Mouse (Mus musculus): ENCODE data around the gene Rab11fip4. TPM values are rescaled to one million over a fixed set of nuclear protein-coding genes. Genes with fewer than 3 reads are reported as not detected.

The Rab11fip4 gene
- polyA plus RNA-seq, 1 experiment from 2014 or later, result 2.4 TPM

- no peak for ATAC-seq (ENCODE audit: borderline replicate concordance, extremely low read depth, low FRiP score, low TSS enrichment)
- 61% methylated on average over 9 of the region's 9 CpGs for WGBS
Measured at GRCm38 (mm10) chr11:79643730-79644129, 52.7 kb downstream of the Rab11fip4 start.

DNA sequence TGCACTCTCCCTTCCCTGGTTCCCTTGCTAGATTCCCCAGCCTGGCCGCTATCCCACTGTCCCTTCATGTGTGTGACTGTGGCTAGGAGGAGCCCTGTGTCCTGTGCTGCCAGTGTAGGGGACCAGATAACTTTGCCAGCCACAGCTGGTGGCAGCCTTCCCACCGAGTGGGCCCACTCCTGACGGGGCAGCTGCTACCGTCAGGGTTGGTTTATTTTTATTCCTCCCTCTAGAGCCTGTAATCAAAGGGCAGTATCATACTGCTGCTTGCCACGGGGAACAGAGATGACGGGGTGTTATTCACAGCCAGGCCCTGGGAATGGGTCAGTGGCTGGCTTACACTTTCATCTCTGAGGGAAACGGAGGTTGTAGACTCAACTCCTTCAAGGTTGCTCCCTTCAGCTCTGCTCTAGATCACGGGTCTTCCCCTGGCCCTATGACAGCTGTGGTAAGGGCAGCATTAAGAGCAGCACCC, 53.7 kb downstream of the Rab11fip4 start:
- Histone ChIP-seq H3K27ac (no peak overlapping the region), H3K4me1 (peaks cover 6% of the 10 kb centered on the region; the same call in 1 of the 2 replicates), H3K27me3 (no peaks in the 10 kb centered on the region), H3K36me3 (no peaks in the 10 kb centered on the region), H3K9me3 (no peaks in the 10 kb centered on the region), H3K4me2 (no peak overlapping the region), H3K9ac (no peak overlapping the region), H3K4me3 (no peak overlapping the region)
- 33% methylated on average over 8 of the region's 8 CpGs for WGBS
- ATAC-seq (ENCODE audit: borderline replicate concordance, extremely low read depth, low FRiP score, low TSS enrichment), result no peak

More at GRCm38 (mm10) chr11:79643730-79644129, 52.7 kb downstream of the Rab11fip4 start:
- Histone ChIP-seq H3K27ac (no peak overlapping the region), H3K36me3 (no peaks in the 10 kb centered on the region), H3K9me3 (no peaks in the 10 kb centered on the region), H3K27me3 (no peaks in the 10 kb centered on the region), H3K4me2 (no peak overlapping the region), H3K4me3 (no peak overlapping the region), H3K9ac (no peak overlapping the region), H3K4me1 (peaks cover 8% of the 10 kb centered on the region; the same call in 1 of the 2 replicates)

DNA sequence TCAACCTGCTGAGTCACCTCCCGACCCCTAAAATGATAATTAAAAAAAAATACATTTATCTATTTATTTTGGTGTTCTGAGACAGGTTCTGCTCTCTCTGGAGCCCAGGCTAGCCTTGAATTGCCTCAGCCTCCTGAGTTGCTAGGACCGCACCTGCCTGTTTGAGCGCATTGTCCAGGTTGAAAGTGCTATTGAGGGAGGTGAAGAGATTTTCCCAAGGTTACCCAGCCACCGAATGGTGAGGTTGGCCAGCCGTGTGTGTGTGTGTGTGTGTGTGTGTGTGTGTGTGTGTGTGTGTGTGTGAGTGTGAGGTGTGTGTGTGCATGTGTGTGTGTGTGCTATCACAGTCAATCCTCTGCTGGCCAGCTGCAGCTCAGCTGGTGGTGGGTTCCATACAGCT, 55.0 kb downstream of the Rab11fip4 start:
- Histone ChIP-seq H3K9me3 (no peaks in the 10 kb centered on the region), H3K27ac (no peak overlapping the region)
- 50% methylated on average over 5 of the region's 5 CpGs for WGBS

DNA sequence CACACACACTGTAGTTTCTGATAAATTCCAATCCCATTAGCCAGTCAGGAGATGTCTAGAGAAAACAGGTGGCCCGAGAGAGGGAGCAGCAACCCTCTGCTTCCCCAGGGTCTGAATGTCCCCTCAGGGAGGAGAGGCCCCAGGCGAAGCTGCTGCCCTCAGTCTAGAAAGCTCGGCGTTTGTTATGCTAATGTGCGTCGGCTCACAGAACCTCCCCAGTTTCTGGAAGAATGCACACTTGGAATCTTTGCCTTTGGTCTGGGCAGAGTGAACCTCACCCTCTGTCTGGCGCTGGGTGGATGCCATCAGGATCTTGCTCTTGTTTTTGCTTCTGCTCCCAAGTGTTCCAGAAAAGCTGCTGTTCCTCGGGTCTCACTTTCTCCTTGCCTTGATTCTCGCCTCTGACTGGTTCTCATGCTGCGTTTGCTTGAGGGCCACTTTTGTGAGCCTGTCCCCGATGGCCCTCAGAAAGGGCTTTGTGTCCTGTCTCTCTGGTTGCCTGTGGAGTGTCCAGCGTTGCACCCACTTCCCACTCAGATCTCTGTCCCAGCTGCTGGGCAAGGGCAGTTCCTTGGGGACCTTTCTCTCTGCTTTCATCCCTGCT, 55.6 kb downstream of the Rab11fip4 start:
- Histone ChIP-seq H3K27me3 (no peaks in the 10 kb centered on the region), H3K4me2 (no peak overlapping the region), H3K27ac (no peak overlapping the region), H3K4me3 (no peak overlapping the region), H3K36me3 (no peaks in the 10 kb centered on the region), H3K9me3 (no peaks in the 10 kb centered on the region), H3K4me1 (0 out of 2 replicates have a peak, but pooled peaks cover 9% of the 10 kb centered on the region), H3K9ac (no peak overlapping the region)
- 20% methylated on average over 12 of the region's 12 CpGs for WGBS
- no peak for ATAC-seq (ENCODE audit: borderline replicate concordance, extremely low read depth, low FRiP score, low TSS enrichment)

More for the DNA sequence above, 55.0 kb downstream of the Rab11fip4 start:
- Histone ChIP-seq H3K9ac (no peak overlapping the region), H3K4me1 (0 out of 2 replicates have a peak, but pooled peaks cover 9% of the 10 kb centered on the region), H3K27me3 (no peaks in the 10 kb centered on the region), H3K4me3 (no peak overlapping the region), H3K36me3 (no peaks in the 10 kb centered on the region), H3K4me2 (no peak overlapping the region)
- no peak for ATAC-seq (ENCODE audit: borderline replicate concordance, extremely low read depth, low FRiP score, low TSS enrichment)

DNA sequence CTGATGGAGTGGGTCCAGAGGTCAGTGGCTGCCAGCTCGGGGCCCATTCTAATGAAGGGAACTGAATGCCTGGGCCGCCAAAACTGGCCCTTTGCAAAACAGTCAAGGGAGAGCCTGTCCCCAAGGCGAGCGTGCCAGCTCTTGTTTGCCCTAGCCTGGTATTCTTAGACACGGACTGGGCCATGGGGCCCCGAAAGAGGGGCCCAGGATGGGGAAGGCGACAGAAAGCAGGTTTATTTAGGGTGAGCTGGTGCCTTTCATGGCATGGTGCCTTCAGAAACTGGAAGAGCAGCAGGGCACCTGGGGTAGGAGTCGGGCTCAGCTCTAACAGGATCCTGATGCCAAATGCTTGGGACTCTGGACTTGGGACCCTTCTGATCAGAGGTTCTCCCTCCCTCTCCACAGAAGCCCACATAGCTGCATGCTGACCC, 56.1 kb downstream of the Rab11fip4 start:
- H3K27ac ChIP-seq, result no peak overlapping the region
- 0 out of 2 replicates have a peak, but pooled peaks cover 9% of the 10 kb centered on the region for H3K4me1 ChIP-seq
- H3K9me3 ChIP-seq, result no peaks in the 10 kb centered on the region
- no peak overlapping the region for H3K4me3 ChIP-seq
- 55% methylated on average over 8 of the region's 8 CpGs for WGBS
- ATAC-seq (ENCODE audit: borderline replicate concordance, extremely low read depth, low FRiP score, low TSS enrichment), result no peak
- H3K27me3 ChIP-seq, result no peaks in the 10 kb centered on the region
- no peak overlapping the region for H3K4me2 ChIP-seq
- no peak overlapping the region for H3K9ac ChIP-seq
- no peaks in the 10 kb centered on the region for H3K36me3 ChIP-seq

GRCm38 (mm10) chr11:79650359-79650835, 59.4 kb downstream of the Rab11fip4 start:
- Histone ChIP-seq H3K9me3 (no peaks in the 10 kb centered on the region), H3K4me2 (no peak overlapping the region), H3K4me3 (no peak overlapping the region), H3K27ac (peak overlapping the region; percentile 65), H3K9ac (no peak overlapping the region), H3K36me3 (no peaks in the 10 kb centered on the region), H3K27me3 (no peaks in the 10 kb centered on the region), H3K4me1 (0 out of 2 replicates have a peak, but pooled peaks cover 9% of the 10 kb centered on the region)
- 41% methylated on average over 5 of the region's 5 CpGs for WGBS
- peak; percentile 24; the same call in 1 of the 2 replicates for ATAC-seq (ENCODE audit: borderline replicate concordance, extremely low read depth, low FRiP score, low TSS enrichment)

- Histone ChIP-seq H3K9ac (no peak overlapping the region), H3K4me1 (0 out of 2 replicates have a peak, but pooled peaks cover 5% of the 10 kb centered on the region), H3K4me3 (no peak overlapping the region), H3K36me3 (no peaks in the 10 kb centered on the region), H3K9me3 (no peaks in the 10 kb centered on the region), H3K27ac (no peak overlapping the region), H3K4me2 (no peak overlapping the region), H3K27me3 (no peaks in the 10 kb centered on the region)
- ATAC-seq (ENCODE audit: borderline replicate concordance, extremely low read depth, low FRiP score, low TSS enrichment), result no peak
- WGBS, result 79% methylated on average over 9 of the region's 9 CpGs
Measured at GRCm38 (mm10) chr11:79652257-79652656, 61.2 kb downstream of the Rab11fip4 start.

DNA sequence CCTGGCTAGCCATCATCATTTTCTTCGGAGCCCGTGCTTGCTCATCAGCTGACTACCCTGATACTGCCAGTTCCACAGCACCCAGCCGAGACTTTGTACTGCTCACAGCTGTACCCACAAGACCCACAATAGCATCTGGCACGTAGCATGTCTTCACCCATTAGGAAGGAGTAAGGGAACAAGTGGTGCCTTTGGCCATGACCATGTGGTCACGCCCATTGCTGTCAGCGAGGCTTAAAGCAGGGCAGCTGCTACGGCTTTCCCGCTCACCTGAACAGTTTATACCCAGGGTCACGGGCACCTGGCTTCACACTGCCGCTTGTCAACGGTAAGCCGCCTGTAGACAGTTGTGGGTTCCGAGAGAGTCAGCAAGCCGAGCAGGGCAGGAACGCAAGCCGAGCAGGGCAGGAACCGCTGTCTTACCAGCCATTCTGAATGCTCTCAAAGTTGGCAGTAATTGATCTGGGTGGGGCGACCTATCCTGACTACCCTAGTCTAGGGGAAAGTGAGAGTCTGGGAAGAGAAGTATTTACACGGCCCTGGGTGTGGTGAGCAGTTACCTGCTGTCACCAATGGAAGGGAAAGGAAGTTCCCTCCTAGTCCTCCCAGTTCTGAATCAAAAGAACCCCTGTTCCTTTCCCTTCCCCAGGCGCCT, 62.0 kb downstream of the Rab11fip4 start:
- Histone ChIP-seq H3K9me3 (no peaks in the 10 kb centered on the region), H3K9ac (no peak overlapping the region), H3K4me3 (no peak overlapping the region), H3K36me3 (no peaks in the 10 kb centered on the region), H3K4me2 (no peak overlapping the region), H3K27me3 (no peaks in the 10 kb centered on the region), H3K4me1 (0 out of 2 replicates have a peak, but pooled peaks cover 5% of the 10 kb centered on the region), H3K27ac (no peak overlapping the region)
- ATAC-seq (ENCODE audit: borderline replicate concordance, extremely low read depth, low FRiP score, low TSS enrichment), result no peak
- 74% methylated on average over 20 of the region's 20 CpGs for WGBS

DNA sequence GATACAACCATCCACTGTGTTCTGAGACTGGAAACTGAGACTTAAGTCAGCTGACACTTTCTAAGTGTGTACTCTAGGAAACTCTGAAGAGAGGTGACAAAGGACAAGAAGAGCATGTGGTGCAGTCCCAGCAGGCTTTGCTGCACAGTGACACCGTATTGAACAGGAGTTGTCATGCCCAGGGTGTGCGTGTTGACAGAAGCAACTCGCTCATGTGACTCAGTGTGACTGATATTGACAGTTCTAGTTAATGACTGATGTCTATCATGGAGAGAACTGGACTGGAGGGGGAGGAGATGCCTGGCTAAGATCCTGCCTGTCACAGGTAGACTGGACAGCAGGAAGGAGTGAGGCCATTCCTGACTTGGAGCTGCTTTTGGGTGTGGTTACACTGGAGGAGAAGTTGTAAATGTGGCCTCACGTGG, 63.4 kb downstream of the Rab11fip4 start:
- no peak for ATAC-seq (ENCODE audit: borderline replicate concordance, extremely low read depth, low FRiP score, low TSS enrichment)
- no peaks in the 10 kb centered on the region for H3K27me3 ChIP-seq
- no peak overlapping the region for H3K4me2 ChIP-seq
- no peak overlapping the region for H3K9ac ChIP-seq
- H3K4me3 ChIP-seq, result no peak overlapping the region
- no peaks in the 10 kb centered on the region for H3K9me3 ChIP-seq
- 0 out of 2 replicates have a peak, but pooled peaks cover 5% of the 10 kb centered on the region for H3K4me1 ChIP-seq
- WGBS, result 53% methylated on average over 4 of the region's 4 CpGs
- H3K27ac ChIP-seq, result no peak overlapping the region
- H3K36me3 ChIP-seq, result no peaks in the 10 kb centered on the region

DNA sequence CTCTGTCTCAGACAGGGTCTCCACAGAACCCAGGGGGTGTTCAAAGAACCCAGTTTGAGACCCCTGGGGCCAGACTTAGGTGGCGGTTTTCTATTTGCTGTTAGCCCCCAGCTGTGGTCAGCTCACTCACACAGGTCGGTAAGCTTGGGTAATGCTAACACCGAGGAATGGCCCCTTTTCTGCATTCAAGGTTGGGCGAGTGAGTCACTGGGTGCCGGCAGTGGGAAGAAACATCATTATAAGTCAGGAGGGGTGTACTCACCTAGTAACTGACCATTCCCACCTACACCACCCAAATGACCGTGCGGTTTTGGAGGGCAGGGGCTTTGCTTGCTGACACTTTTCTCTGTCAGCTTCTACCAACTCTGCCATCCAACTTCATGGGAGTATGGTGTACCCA, 64.6 kb downstream of the Rab11fip4 start:
- H3K9me3 ChIP-seq, result no peaks in the 10 kb centered on the region
- 0 out of 2 replicates have a peak, but pooled peaks cover under 1% of the 10 kb centered on the region for H3K27me3 ChIP-seq
- peaks cover 6% of the 10 kb centered on the region for H3K4me1 ChIP-seq
- WGBS, result 89% methylated on average over 7 of the region's 7 CpGs
- H3K36me3 ChIP-seq, result no peaks in the 10 kb centered on the region
- no peak overlapping the region for H3K4me2 ChIP-seq
- no peak overlapping the region for H3K4me3 ChIP-seq
- no peak overlapping the region for H3K27ac ChIP-seq
- H3K9ac ChIP-seq, result no peak overlapping the region
- ATAC-seq (ENCODE audit: borderline replicate concordance, extremely low read depth, low FRiP score, low TSS enrichment), result no peak

DNA sequence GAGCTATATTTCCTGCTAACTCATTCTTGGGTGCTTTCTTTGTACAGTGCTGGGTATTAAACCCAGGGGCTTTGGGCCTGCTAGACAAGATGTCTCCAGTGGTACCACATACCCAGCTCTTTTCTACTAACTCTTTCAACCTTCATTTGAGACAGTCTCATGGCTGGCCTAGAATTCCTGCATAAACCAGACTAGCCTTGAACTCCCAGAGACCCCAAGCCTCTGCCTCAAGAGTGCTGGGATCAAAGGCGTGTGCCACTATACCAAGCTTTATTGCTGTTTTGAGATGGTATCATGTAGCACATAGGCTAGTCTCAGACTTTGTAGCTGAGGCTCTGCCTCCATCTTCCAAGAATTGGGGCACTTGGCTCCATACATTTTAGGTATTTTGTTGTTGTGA, 65.5 kb downstream of the Rab11fip4 start:
- peaks cover 15% of the 10 kb centered on the region for H3K4me1 ChIP-seq
- no peak overlapping the region for H3K4me3 ChIP-seq
- peaks cover 9% of the 10 kb centered on the region; the same call in 1 of the 2 replicates for H3K27me3 ChIP-seq
- H3K4me2 ChIP-seq, result no peak overlapping the region
- no peak for ATAC-seq (ENCODE audit: borderline replicate concordance, extremely low read depth, low FRiP score, low TSS enrichment)
- no peaks in the 10 kb centered on the region for H3K36me3 ChIP-seq
- WGBS, result 74% methylated on average over 1 of the region's 1 CpGs
- no peak overlapping the region for H3K27ac ChIP-seq
- no peak overlapping the region for H3K9ac ChIP-seq
- H3K9me3 ChIP-seq, result no peaks in the 10 kb centered on the region

DNA sequence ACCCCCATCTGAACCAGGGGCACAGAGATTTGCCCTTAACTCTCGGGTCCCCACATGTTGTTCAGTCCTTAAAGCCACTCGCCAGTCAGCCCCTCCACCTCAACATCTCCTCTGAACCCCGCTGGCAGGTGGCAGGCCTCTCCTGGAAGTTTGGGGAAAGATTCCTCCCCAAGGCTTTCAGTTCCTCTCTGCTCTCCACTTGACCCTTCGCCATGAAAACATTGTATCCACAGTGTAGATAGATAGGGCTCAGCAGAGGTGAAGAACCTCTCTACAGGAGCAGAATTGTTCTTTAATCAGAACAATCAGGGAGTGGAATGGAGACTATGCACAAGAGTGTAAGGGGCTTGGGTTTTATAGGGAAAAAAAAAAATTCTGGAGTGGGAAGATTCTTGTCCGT, 66.0 kb downstream of the Rab11fip4 start:
- peaks cover 19% of the 10 kb centered on the region for H3K4me1 ChIP-seq
- H3K27ac ChIP-seq, result no peak overlapping the region
- 51% methylated on average over 5 of the region's 5 CpGs for WGBS
- no peak overlapping the region for H3K4me3 ChIP-seq
- ATAC-seq (ENCODE audit: borderline replicate concordance, extremely low read depth, low FRiP score, low TSS enrichment), result no peak
- no peak overlapping the region for H3K4me2 ChIP-seq
- H3K27me3 ChIP-seq, result peaks cover 15% of the 10 kb centered on the region; the same call in 1 of the 2 replicates
- H3K36me3 ChIP-seq, result no peaks in the 10 kb centered on the region
- no peaks in the 10 kb centered on the region for H3K9me3 ChIP-seq
- no peak overlapping the region for H3K9ac ChIP-seq
